Mouse (Mus musculus): Measurements from ENCODE around the gene Vps25.

DNA sequence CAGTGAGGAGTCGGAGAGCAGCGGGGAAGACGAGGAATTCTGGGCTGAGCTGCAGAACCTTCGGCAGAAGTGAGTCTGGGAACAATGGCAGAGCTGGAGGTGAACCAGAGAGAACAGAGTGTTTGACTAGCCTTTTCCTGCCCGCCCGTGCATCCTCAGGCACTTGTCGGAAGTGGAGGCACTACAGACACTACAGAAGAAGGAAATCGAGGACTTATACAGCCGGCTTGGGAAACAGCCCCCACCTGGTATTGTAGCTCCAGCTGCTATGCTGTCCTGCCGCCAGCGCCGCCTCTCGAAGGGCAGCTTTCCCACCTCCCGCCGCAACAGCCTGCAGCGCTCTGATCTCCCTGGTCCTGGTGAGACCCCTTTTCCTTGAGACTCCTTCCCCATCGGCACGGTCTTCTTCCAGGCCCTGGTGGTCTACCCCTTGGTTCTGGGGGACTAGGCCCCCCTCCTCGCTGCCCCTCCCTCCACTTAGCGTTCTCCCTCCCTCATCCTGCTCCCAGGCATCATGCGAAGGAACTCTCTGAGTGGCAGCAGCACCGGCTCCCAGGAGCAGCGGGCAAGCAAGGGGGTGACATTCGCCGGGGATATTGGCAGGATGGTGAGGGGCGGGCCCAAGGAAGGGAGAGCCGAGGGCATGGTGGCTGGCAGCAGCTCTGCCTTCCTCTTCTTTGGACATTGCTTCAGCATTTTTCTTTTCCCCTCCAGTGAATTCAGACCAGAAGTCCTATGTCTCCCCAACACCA, 23.0 kb downstream of the Vps25 start:
- TF ChIP-seq POLR2A (IDR thresholded peaks at IDR 0.05; ENCODE audit: extremely low read depth, insufficient read depth, low read length) (peak; percentile 24; the same call in 1 of the 2 replicates), CTCF (IDR thresholded peaks at IDR 0.05; ENCODE audit: extremely low read depth, insufficient read depth, low read length) (no peak)
